Mouse (Mus musculus) heart, embryonic 13.5 days (tissue): ENCODE data around the gene Fcho2. TPM values are rescaled to one million over a fixed set of nuclear protein-coding genes. Genes with fewer than 3 reads are reported as not detected.

Experiments
- ATAC-seq: fragments of 200-750 bp; cut with Nextera tagmentation; 2 replicates; pipeline ENCODE4 v1.8.0; 2017; ENCODE audit warnings: moderate TSS enrichment; ENCODE audit not compliant: insufficient number of reproducible peaks, low FRiP score, low TSS enrichment; ENCODE audit errors: extremely low read depth
- H3K27ac ChIP-seq: fragments of 300-500 bp; sonication (generic); replicated peaks from 2 replicates; pipeline ENCODE4 v1.5.1; 2015; ENCODE audit warnings: moderate library complexity, mild to moderate bottlenecking, inconsistent platforms
- H3K27me3 ChIP-seq: fragments of 300-500 bp; sonication (generic); replicated peaks from 2 replicates; pipeline ENCODE4 v1.6.1; 2015; ENCODE audit warnings: mild to moderate bottlenecking, inconsistent platforms
- H3K36me3 ChIP-seq: fragments of 300-500 bp; sonication (generic); 2 replicates; pipeline ENCODE4 v1.6.1; 2015; ENCODE audit warnings: mild to moderate bottlenecking, inconsistent platforms
- H3K4me1 ChIP-seq: fragments of 300-500 bp; sonication (generic); 2 replicates; pipeline ENCODE4 v1.6.1; 2015; ENCODE audit warnings: inconsistent platforms
- H3K4me2 ChIP-seq: fragments of 300-500 bp; sonication (generic); 2 replicates; pipeline ENCODE4 v1.6.1; 2015; ENCODE audit warnings: inconsistent platforms, mild to moderate bottlenecking, moderate library complexity
- H3K4me3 ChIP-seq: fragments of 300-500 bp; sonication (generic); 2 replicates; pipeline ENCODE4 v1.5.1; 2015; ENCODE audit warnings: moderate library complexity, mild to moderate bottlenecking, inconsistent platforms
- H3K9ac ChIP-seq: fragments of 300-500 bp; sonication (generic); 2 replicates; pipeline ENCODE4 v1.6.1; 2015; ENCODE audit warnings: inconsistent platforms, mild to moderate bottlenecking, moderate library complexity
- H3K9me3 ChIP-seq: fragments of 300-500 bp; sonication (generic); 2 replicates; pipeline ENCODE4 v1.6.1; 2016; ENCODE audit warnings: inconsistent platforms
- WGBS: fragments of 180-500 bp; shearing (Covaris S2); methylation state at CpG from one replicate; pipeline ENCODE4 v1.1.7; 2015; ENCODE audit warnings: mixed read lengths; 5-methylcytosine and 5-hydroxymethylcytosine counted together
- polyA plus RNA-seq: library from polyadenylated mRNA; unstranded; fragments of >200 nt; fragmentation: Nextera tagmentation; extraction: Ambion mirVana; gene quantifications from 2 replicates; pipeline ENCODE4 v1.2.1, GENCODE M21; 2015

Gene Fcho2
- polyA plus RNA-seq, 1 experiment from 2014 or later, result 26.3 TPM

DNA sequence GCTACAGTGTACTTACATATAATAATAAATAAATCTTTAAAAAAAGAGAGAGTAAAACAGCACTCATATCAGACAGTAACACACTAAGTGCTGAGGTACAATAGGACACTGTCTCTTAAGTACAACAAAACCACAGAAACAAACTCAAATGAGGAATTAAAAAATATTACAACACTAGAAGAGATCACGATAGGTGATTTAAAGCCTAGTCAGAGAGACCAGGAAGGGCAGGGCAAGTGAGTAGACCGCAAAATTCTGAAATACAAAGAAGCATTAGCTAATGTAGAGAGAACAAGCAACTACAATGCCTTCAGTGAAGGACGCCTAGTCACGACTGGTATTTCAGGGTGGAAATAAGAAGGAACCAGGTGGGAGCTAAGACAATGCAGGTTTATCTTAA is 11.6 kb downstream of the Fcho2 start:
- Histone ChIP-seq H3K27ac (no peak overlapping the region), H3K4me1 (no peaks in the 10 kb centered on the region; the same call in 1 of the 2 replicates), H3K4me2 (no peak overlapping the region), H3K36me3 (peaks cover 61% of the 10 kb centered on the region), H3K9ac (no peak overlapping the region), H3K27me3 (no peaks in the 10 kb centered on the region), H3K4me3 (no peak overlapping the region), H3K9me3 (peaks cover 7% of the 10 kb centered on the region; the same call in 1 of the 2 replicates)
- ATAC-seq, result no peak
- WGBS, result 80% methylated on average over 4 of the region's 4 CpGs

DNA sequence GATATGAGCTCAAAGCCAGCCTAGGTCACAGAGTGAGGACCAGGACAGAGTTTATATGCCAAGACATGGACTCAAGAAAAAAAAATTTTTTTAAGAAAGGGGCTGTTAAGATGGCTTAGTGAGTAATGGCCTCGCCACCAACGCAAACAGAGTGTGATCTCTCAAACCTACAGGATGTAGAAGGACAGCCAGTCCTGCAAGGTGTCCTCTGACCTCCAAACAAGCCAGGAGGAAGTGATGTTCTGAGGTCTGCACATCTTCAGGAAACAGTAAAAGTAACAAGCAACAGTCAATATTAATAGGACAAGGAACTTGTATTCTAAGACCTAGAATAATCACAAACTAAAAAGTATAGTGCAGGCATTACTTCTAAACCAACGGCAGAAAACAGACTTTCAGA is 12.3 kb downstream of the Fcho2 start:
- no peak overlapping the region for H3K4me3 ChIP-seq
- peaks cover 7% of the 10 kb centered on the region; the same call in 1 of the 2 replicates for H3K9me3 ChIP-seq
- 78% methylated on average over 3 of the region's 3 CpGs for WGBS
- H3K9ac ChIP-seq, result no peak overlapping the region
- H3K27me3 ChIP-seq, result no peaks in the 10 kb centered on the region
- H3K4me1 ChIP-seq, result no peaks in the 10 kb centered on the region
- peaks cover 63% of the 10 kb centered on the region for H3K36me3 ChIP-seq
- no peak for ATAC-seq
- H3K27ac ChIP-seq, result no peak overlapping the region
- H3K4me2 ChIP-seq, result no peak overlapping the region

DNA sequence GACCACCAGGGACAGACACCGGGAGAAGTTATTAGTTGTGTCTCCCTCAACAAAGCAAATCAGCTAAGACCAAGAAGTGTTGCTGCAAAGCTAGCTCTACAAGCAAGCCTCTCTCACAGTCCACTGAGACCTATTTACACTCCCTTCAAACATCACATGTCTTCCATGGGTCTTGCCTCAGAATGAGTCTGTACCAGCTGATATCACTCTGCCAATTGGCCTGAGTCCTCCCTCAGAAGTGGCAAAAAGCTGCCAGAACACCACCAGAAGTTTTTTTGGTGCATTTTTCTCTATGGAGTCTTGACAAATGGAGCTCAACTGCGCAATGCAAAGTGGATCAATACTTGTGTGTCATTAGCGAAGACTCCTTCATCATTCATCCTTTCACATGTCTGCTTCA is 19.7 kb downstream of the Fcho2 start:
- no peak for ATAC-seq
- Histone ChIP-seq H3K27ac (no peak overlapping the region), H3K4me3 (no peak overlapping the region), H3K27me3 (no peaks in the 10 kb centered on the region), H3K4me2 (no peak overlapping the region), H3K4me1 (no peaks in the 10 kb centered on the region), H3K36me3 (peaks cover 50% of the 10 kb centered on the region), H3K9me3 (peaks cover 3% of the 10 kb centered on the region; the same call in 1 of the 2 replicates), H3K9ac (no peak overlapping the region)
- WGBS, result 93% methylated on average over 3 of the region's 3 CpGs

DNA sequence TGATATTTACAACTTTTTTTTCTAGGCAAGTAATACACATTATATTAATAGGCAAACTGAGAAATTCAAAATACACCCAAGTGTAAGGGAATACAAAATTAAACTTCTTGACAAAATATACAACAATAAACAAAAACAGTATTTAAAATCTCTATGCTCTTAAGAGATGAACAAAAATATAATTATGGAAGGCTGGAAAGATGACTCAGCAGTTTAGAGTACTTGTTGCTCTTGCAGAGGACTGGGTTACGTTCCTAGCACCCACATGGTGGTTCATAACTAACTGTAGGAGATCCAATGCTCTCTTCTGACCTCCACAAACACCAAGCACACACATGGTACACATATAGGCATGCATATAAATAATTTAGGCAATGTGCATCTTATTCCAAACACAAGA is 22.4 kb downstream of the Fcho2 start:
- WGBS, result 93% methylated on average over 1 of the region's 1 CpGs
- H3K27me3 ChIP-seq, result no peaks in the 10 kb centered on the region

DNA sequence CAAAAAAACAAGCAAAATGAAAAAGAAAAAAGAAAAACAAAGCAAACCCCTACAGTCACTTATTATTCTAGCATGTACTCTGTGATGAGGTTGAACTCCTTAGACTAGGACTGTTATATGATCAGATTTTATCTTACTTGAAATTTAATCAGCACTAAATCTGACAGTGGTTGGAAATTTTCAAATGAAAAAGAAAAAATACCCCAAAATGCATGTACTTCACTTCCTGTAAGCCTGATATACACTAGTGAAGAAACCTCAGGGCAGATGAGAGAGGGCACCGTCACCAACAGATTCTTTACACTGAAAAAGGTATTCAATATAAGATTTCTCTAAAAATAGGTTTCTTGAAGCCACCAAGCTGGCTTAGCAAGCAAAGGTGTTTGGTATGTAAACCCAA is 23.6 kb downstream of the Fcho2 start:
- Histone ChIP-seq H3K4me2 (no peak overlapping the region), H3K27me3 (no peaks in the 10 kb centered on the region), H3K4me3 (no peak overlapping the region), H3K36me3 (peaks cover 33% of the 10 kb centered on the region), H3K9me3 (no peaks in the 10 kb centered on the region), H3K27ac (no peak overlapping the region), H3K9ac (no peak overlapping the region), H3K4me1 (peaks cover 10% of the 10 kb centered on the region)
- 87% methylated on average over 1 of the region's 1 CpGs for WGBS
- ATAC-seq, result no peak

More for the DNA sequence above, 22.4 kb downstream of the Fcho2 start:
- Histone ChIP-seq H3K27ac (no peak overlapping the region), H3K9ac (no peak overlapping the region), H3K4me1 (no peaks in the 10 kb centered on the region), H3K36me3 (peaks cover 40% of the 10 kb centered on the region), H3K4me2 (no peak overlapping the region), H3K9me3 (no peaks in the 10 kb centered on the region), H3K4me3 (no peak overlapping the region)
- ATAC-seq, result no peak

DNA sequence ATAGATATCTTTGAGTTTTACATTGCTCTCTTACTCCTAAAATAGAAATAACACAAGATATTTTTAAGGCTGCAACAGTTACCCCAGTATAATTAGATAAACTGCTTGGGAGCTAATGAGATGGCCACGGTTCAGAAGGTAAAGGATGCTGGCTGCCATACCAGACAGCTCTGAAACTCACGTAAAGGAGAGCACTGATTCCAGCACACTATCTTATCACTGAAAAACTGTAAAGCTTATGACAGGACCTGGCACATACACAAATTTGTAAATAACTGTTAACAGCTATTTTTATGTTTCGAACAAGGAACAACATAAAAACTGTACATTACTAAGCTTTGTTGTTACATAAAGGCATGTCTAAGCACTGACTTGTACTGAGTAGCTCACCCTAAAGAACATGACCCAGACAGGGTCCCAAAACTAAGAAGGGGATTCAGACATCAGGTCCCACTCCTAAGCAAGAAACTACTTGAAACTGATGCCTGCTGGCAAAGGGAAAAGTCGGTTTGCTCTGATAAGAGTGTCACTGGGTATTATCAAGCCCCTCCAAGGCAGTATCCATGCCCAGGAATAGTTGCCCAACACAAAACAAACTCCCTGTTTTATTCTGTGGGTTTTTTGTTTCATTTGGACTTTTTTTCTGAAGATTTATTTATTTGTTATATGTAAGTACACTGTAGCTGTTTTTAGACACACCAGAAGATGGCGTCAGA is 28.1 kb downstream of the Fcho2 start:
- H3K27ac ChIP-seq, result 0 out of 2 replicates have a peak overlapping the region, but pooled peaks have one; percentile 16
- H3K9me3 ChIP-seq, result no peaks in the 10 kb centered on the region
- no peak overlapping the region for H3K4me3 ChIP-seq
- H3K4me1 ChIP-seq, result peaks cover 11% of the 10 kb centered on the region
- H3K9ac ChIP-seq, result no peak overlapping the region
- H3K27me3 ChIP-seq, result no peaks in the 10 kb centered on the region
- no peak overlapping the region for H3K4me2 ChIP-seq
- ATAC-seq, result no peak
- 44% methylated on average over 5 of the region's 5 CpGs for WGBS
- peaks cover 42% of the 10 kb centered on the region for H3K36me3 ChIP-seq

DNA sequence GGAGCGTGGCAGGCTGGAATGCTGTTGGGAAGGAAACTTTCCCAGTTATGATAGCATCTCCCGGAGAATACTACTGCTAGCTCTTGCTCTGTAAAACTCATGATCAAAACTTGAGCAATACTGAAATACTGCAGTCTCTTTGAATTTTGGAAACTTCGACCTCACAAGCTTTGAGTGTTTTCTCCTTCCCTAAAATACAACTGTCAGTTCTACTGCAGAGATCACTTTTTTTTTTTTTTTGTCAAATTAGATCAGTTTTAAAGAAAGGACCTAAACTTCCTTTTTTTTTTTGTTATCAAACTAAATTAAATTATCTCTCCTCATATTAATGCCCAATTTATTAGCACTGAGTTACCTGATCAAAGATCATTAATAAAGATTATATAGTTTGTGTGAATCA is 37.3 kb downstream of the Fcho2 start:
- Histone ChIP-seq H3K36me3 (peaks cover 68% of the 10 kb centered on the region), H3K4me3 (no peak overlapping the region), H3K9me3 (no peaks in the 10 kb centered on the region), H3K27ac (no peak overlapping the region), H3K4me1 (no peaks in the 10 kb centered on the region), H3K27me3 (no peaks in the 10 kb centered on the region), H3K9ac (no peak overlapping the region), H3K4me2 (no peak overlapping the region)
- 79% methylated on average over 3 of the region's 3 CpGs for WGBS
- no peak for ATAC-seq

DNA sequence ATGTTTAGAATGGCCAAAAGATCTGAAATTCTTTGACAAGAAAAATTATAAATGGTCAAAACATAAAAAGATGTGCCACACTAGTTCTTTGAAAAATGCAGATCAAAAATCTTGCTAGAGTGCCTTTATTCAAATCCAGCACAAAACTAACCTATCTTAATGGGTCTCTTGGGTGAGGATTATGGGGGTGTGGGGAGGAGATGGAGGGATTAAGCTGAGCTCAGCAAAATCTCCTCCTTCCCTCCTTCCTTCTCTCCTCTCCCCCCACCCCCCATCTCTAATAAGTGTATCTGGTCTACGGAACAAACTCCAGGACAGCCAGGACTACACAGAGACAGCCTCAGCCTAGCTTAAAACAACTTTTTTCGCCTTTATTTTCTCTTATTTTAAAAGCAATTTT is 43.8 kb downstream of the Fcho2 start:
- H3K9ac ChIP-seq, result no peak overlapping the region
- no peak for ATAC-seq
- WGBS, result 85% methylated on average over 2 of the region's 2 CpGs
- no peak overlapping the region for H3K4me2 ChIP-seq
- H3K4me1 ChIP-seq, result peaks cover 6% of the 10 kb centered on the region
- peaks cover 32% of the 10 kb centered on the region for H3K36me3 ChIP-seq
- H3K27ac ChIP-seq, result no peak overlapping the region
- no peaks in the 10 kb centered on the region for H3K27me3 ChIP-seq
- no peaks in the 10 kb centered on the region for H3K9me3 ChIP-seq
- no peak overlapping the region for H3K4me3 ChIP-seq

DNA sequence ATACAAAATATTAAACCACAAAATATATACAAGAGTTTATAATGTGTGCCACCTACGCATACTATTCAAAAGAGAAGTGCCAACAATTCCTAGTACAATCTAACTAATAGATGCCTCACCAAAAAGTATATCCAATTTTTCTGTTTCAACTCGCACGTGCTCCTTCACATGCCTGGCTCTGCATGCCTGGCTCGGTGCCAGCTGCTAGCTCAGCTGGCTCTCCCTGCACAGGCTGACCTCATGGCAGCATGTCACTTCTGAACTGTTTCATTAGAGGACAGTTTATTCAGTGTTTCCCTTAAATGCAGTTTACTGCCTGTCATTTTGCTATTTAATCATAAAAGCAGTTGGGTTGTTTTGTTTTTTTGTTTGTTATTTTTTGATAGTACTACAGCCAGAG is 46.9 kb downstream of the Fcho2 start:
- H3K4me3 ChIP-seq, result no peak overlapping the region
- H3K4me1 ChIP-seq, result peaks cover 6% of the 10 kb centered on the region
- no peak overlapping the region for H3K9ac ChIP-seq
- H3K27ac ChIP-seq, result peak overlapping the region; percentile 53; the same call in 1 of the 2 replicates
- H3K27me3 ChIP-seq, result no peaks in the 10 kb centered on the region
- 33% methylated on average over 4 of the region's 4 CpGs for WGBS
- no peak for ATAC-seq
- H3K4me2 ChIP-seq, result no peak overlapping the region
- H3K36me3 ChIP-seq, result peaks cover 18% of the 10 kb centered on the region
- H3K9me3 ChIP-seq, result no peaks in the 10 kb centered on the region

DNA sequence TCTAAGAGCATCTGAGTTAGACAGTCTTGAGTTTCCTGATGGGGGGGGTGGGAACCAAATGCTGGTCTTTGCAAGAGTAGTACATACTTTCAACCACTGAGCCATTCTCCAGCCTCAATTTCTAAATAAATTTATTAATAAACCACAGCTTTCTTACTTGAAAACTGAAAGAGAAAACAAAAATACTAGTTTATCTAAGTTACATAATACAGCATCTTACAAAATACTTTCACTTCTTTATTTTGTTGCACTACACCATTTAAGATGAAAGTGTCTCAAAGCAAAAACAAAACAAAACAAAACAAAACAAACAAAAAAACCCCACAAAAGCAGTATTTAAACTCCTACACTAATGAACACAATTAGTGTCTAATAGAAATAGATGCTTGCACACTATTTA is 53.5 kb downstream of the Fcho2 start:
- Histone ChIP-seq H3K27me3 (no peaks in the 10 kb centered on the region), H3K9me3 (no peaks in the 10 kb centered on the region), H3K4me2 (no peak overlapping the region), H3K4me3 (no peak overlapping the region), H3K4me1 (no peaks in the 10 kb centered on the region), H3K9ac (no peak overlapping the region), H3K27ac (no peak overlapping the region), H3K36me3 (peaks cover 33% of the 10 kb centered on the region)
- no peak for ATAC-seq

DNA sequence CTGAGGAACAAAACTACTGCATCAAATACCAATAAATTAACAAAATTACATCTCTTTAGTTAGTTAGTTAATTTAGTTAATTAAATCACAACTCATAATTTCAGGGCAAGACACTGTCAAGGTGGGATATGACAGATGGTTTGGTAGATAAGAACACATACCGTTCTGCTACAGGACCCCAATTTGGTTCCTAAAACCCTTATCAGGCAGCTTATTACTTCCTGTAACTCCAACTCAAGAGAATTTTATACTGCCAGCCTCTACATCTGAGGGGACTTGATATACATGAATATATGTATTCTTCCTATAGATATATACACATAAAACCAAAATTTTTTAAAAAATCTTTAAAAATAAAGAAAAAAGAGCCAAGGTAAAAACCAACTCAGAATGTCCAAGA is 59.4 kb downstream of the Fcho2 start:
- Histone ChIP-seq H3K27me3 (no peaks in the 10 kb centered on the region), H3K4me3 (no peak overlapping the region)
- 43% methylated on average over 1 of the region's 1 CpGs for WGBS

DNA sequence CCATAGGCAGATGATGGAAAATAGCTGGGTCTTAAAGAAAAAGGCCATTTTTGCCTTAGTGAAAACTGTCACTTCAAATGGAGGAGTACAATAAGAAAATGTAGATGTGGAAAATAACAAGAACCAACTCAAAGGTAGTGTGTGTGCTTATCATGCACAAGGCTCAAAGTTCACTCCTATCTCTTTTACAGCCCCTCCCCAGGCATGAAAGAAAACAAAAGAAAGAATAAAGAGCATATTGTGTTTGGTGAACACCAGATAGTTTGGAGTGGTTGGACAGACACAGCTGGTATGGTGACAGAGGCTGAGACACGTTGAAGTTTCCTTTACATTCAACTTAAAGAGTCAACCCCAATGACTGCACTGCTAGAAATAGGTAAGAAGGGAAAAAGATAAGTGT is 70.6 kb downstream of the Fcho2 start:
- Histone ChIP-seq H3K4me2 (no peak overlapping the region), H3K27ac (no peak overlapping the region), H3K36me3 (peaks cover 73% of the 10 kb centered on the region), H3K4me1 (no peaks in the 10 kb centered on the region), H3K4me3 (no peak overlapping the region), H3K9ac (no peak overlapping the region), H3K9me3 (no peaks in the 10 kb centered on the region), H3K27me3 (no peaks in the 10 kb centered on the region)
- 56% methylated on average over 1 of the region's 1 CpGs for WGBS
- no peak for ATAC-seq

More for the DNA sequence above, 59.4 kb downstream of the Fcho2 start:
- no peaks in the 10 kb centered on the region for H3K4me1 ChIP-seq
- no peak overlapping the region for H3K4me2 ChIP-seq
- ATAC-seq, result no peak
- no peak overlapping the region for H3K9ac ChIP-seq
- H3K9me3 ChIP-seq, result no peaks in the 10 kb centered on the region
- no peak overlapping the region for H3K27ac ChIP-seq
- peaks cover 23% of the 10 kb centered on the region for H3K36me3 ChIP-seq
